Mouse (Mus musculus) midbrain, embryonic 14.5 days (tissue): Measurements from ENCODE around the gene Aip. TPM values are rescaled to one million over a fixed set of nuclear protein-coding genes. Genes with fewer than 3 reads are reported as not detected.

Experiments used
- ATAC-seq: fragments of 200-750 bp; cut with Nextera tagmentation; 2 replicates; pipeline ENCODE4 v1.8.0; 2017; ENCODE audit warnings: moderate number of reproducible peaks, moderate library complexity; ENCODE audit not compliant: low FRiP score, low TSS enrichment
- DNase-seq: peaks from one replicate; pipeline ENCODE4 v3.0.0-alpha.2; 2015
- H3K27ac ChIP-seq: fragments of 300-500 bp; sonication (generic); replicated peaks from 2 replicates; pipeline ENCODE4 v1.5.1; 2014; ENCODE audit warnings: mild to moderate bottlenecking, low read depth, low read length, moderate library complexity
- H3K27me3 ChIP-seq: fragments of 300-500 bp; sonication (generic); 2 replicates; pipeline ENCODE4 v1.6.1; 2014; ENCODE audit warnings: low read length, control low read depth, mixed read lengths; ENCODE audit not compliant: control insufficient read depth, insufficient read depth
- H3K36me3 ChIP-seq: fragments of 300-500 bp; sonication (generic); 2 replicates; pipeline ENCODE4 v1.6.1; 2014; ENCODE audit warnings: low read length, control low read depth; ENCODE audit not compliant: control insufficient read depth, insufficient read depth
- H3K4me1 ChIP-seq: fragments of 300-500 bp; sonication (generic); 2 replicates; pipeline ENCODE4 v1.6.1; 2014; ENCODE audit warnings: mild to moderate bottlenecking, antibody characterized with exemption, low read length, control low read depth; ENCODE audit not compliant: control insufficient read depth, insufficient read depth
- H3K4me2 ChIP-seq: fragments of 300-500 bp; sonication (generic); 2 replicates; pipeline ENCODE4 v1.6.1; 2014; ENCODE audit warnings: mild to moderate bottlenecking, low read length, moderate library complexity
- H3K4me3 ChIP-seq: fragments of 300-500 bp; sonication (generic); replicated peaks from 2 replicates; pipeline ENCODE4 v1.5.1; 2014; ENCODE audit warnings: low read depth, low read length
- H3K9ac ChIP-seq: fragments of 300-500 bp; sonication (generic); replicated peaks from 2 replicates; pipeline ENCODE4 v1.6.1; 2014; ENCODE audit warnings: mild to moderate bottlenecking, low read length, moderate library complexity
- H3K9me3 ChIP-seq: fragments of 300-500 bp; sonication (generic); 2 replicates; pipeline ENCODE4 v1.6.1; 2016; ENCODE audit warnings: low read length, control low read depth, mixed read lengths; ENCODE audit not compliant: control insufficient read depth
- WGBS: fragments of 180-500 bp; shearing (Covaris S2); extraction: QIAGEN DNeasy Blood & Tissue Kit; methylation state at CpG from one replicate; pipeline ENCODE4 v1.1.7; 2014; 5-methylcytosine and 5-hydroxymethylcytosine counted together
- polyA plus RNA-seq: library from polyadenylated mRNA; unstranded; fragments of >200 nt; fragmentation: Nextera tagmentation; extraction: Ambion mirVana; gene quantifications from 2 replicates; pipeline ENCODE4 v1.2.1, GENCODE M21; 2014

Aip gene
- polyA plus RNA-seq, 1 experiment from 2014 or later = 84.3 TPM

DNA sequence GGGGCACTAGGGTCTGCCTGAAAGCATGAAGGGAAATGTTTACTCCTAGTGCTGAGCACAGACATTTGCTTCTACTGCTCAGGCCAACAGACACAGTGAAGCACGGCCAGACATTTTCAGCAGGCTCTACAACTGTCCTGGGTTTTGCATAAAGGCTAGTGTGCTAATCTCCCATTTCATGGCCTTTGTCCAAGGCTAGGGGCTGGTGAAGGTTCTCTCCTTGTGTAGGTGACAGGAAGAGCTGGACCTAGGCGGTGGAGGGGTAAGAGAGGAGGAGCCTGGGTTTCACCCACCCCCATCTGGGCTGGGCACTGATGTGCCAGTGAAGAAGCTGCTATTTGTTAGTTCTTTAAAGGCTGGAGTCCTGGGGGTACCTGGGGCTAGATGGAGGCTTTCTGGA lies 39.1 kb upstream of the Aip start:
- Histone ChIP-seq H3K4me2 (no peak overlapping the region), H3K9ac (no peak overlapping the region), H3K4me3 (no peak overlapping the region), H3K27me3 (no peaks in the 10 kb centered on the region), H3K27ac (no peak overlapping the region), H3K4me1 (peaks cover 13% of the 10 kb centered on the region), H3K9me3 (no peaks in the 10 kb centered on the region), H3K36me3 (peaks cover 17% of the 10 kb centered on the region)
- ATAC-seq (no peak), DNase-seq (no peak)
- WGBS = 82% methylated on average over 2 of the region's 2 CpGs

DNA sequence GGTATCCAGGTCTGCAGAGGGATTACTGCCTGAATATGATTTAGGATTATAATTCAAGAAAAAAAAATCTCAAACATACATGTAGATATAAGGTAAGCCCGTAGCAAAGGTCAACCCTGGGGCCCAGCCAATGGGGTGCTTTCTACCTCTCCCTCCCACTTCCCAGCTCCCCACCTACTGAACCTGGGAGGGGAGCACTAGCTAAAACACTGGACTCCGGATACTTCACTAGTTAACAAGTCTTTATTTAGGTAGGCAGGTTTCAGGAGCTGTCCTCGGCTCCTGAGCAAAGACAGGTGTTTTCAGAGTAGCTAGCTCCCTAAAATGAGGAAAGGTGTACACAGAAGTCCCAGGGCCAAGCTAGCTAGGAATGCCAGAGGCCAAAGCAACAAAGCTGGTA lies 38.4 kb upstream of the Aip start:
- Histone ChIP-seq H3K36me3 (peaks cover 23% of the 10 kb centered on the region), H3K4me1 (peaks cover 13% of the 10 kb centered on the region), H3K27ac (peak overlapping the region; percentile 88), H3K4me3 (no peak overlapping the region), H3K27me3 (no peaks in the 10 kb centered on the region), H3K9me3 (no peaks in the 10 kb centered on the region), H3K9ac (peak overlapping the region; percentile 67; the same call in 1 of the 2 replicates), H3K4me2 (no peak overlapping the region)
- WGBS = 84% methylated on average over 3 of the region's 3 CpGs
- ATAC-seq = no peak
- DNase-seq = no peak

GRCm38 (mm10) chr19:4163543-4163887 lies 37.9 kb upstream of the Aip start:
- ATAC-seq = peak; percentile 38; the same call in 1 of the 2 replicates
- H3K36me3 ChIP-seq = peaks cover 29% of the 10 kb centered on the region
- peak overlapping the region; percentile 72 for H3K4me2 ChIP-seq
- H3K27ac ChIP-seq = peak overlapping the region; percentile 88
- peak overlapping the region; percentile 67 for H3K9ac ChIP-seq
- H3K4me3 ChIP-seq = peak overlapping the region; percentile 56
- no peaks in the 10 kb centered on the region for H3K9me3 ChIP-seq
- H3K4me1 ChIP-seq = peaks cover 13% of the 10 kb centered on the region
- no peaks in the 10 kb centered on the region for H3K27me3 ChIP-seq
- no peak for DNase-seq
- WGBS = 34% methylated on average over 4 of the region's 4 CpGs

DNA sequence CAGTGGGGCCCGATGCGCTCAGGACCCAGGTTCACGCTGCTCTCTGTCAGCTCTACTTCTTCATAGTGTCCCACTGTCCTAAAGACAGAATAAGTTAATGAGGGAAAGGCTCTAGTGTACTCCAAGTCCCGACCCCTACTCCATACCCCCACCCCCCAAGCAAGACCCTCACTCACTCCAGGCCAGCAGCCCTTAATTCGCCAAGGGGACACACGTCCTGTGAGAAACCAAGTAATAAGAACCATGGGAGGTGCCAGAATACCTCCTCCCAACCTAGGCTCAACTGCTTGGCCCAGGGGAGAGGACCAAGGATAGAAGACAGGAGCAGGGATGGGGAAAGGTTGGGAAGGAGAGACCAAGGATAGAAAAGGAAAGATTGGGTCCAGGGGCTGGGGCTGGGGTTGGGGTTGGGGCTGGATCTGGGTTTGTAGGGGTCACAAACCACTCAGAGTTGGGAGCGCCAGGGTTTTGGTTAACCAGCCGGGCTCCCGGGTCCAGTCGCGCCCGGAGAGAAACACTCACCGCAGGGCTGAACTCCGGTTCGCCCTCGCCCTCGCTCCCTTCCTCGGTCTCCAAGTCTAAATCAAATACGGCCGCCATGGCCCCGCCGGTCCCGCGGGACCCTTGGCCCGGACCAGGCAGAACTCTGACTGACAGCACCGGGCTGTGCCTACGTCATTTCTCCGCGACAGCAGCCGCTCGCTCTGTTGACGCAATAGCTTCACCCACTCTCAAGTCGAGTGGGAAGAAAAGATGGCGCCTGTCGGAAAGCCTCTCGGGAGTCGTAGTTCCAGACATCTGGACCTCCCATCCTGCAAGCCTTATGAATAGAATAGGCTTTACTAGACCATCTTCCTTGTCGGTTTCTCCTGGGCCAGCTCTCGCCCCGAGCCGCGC lies 37.2 kb upstream of the Aip start, which contains the start of gene Rps6kb2:
Rps6kb2 (minus strand) TSS at position 709 of the 897 bp plus-strand sequence.
- Histone ChIP-seq H3K27ac (peak within 1 kb of the TSS; percentile 88), H3K4me1 (peaks cover 13% of the 10 kb centered on the region), H3K27me3 (no peaks in the 10 kb centered on the region), H3K36me3 (peaks cover 35% of the 10 kb centered on the region), H3K4me2 (peak within 1 kb of the TSS; percentile 72), H3K9me3 (no peaks in the 10 kb centered on the region), H3K4me3 (peak within 1 kb of the TSS; percentile 56), H3K9ac (peak within 1 kb of the TSS; percentile 67)
- DNase-seq (peak; percentile 98), ATAC-seq (peak; percentile 88)
- WGBS = 7% methylated on average over 42 of the region's 42 CpGs

GRCm38 (mm10) chr19:4159049-4159448 lies 33.4 kb upstream of the Aip start:
- Histone ChIP-seq H3K9me3 (no peaks in the 10 kb centered on the region), H3K36me3 (peaks cover 62% of the 10 kb centered on the region), H3K4me3 (no peak overlapping the region), H3K27me3 (no peaks in the 10 kb centered on the region), H3K9ac (no peak overlapping the region), H3K27ac (no peak overlapping the region), H3K4me1 (peaks cover 13% of the 10 kb centered on the region), H3K4me2 (no peak overlapping the region)
- WGBS = 97% methylated on average over 8 of the region's 8 CpGs
- no peak for ATAC-seq
- DNase-seq = no peak

GRCm38 (mm10) chr19:4156771-4157170 lies 31.1 kb upstream of the Aip start:
- DNase-seq = no peak
- H3K27me3 ChIP-seq = no peaks in the 10 kb centered on the region
- peaks cover 76% of the 10 kb centered on the region for H3K36me3 ChIP-seq
- H3K9ac ChIP-seq = no peak overlapping the region
- no peak overlapping the region for H3K4me2 ChIP-seq
- H3K4me1 ChIP-seq = no peaks in the 10 kb centered on the region
- no peak for ATAC-seq
- no peak overlapping the region for H3K27ac ChIP-seq
- H3K9me3 ChIP-seq = no peaks in the 10 kb centered on the region
- no peak overlapping the region for H3K4me3 ChIP-seq
- 89% methylated on average over 12 of the region's 12 CpGs for WGBS

GRCm38 (mm10) chr19:4156073-4156579 lies 30.5 kb upstream of the Aip start:
- 70% methylated on average over 20 of the region's 20 CpGs for WGBS
- H3K9ac ChIP-seq = no peak overlapping the region
- peaks cover 74% of the 10 kb centered on the region for H3K36me3 ChIP-seq

GRCm38 (mm10) chr19:4155223-4156072 lies 29.8 kb upstream of the Aip start:
- DNase-seq (no peak), ATAC-seq (no peak)
- Histone ChIP-seq H3K36me3 (peaks cover 75% of the 10 kb centered on the region), H3K9ac (no peak overlapping the region), H3K27ac (no peak overlapping the region), H3K4me2 (no peak overlapping the region), H3K9me3 (no peaks in the 10 kb centered on the region), H3K4me1 (no peaks in the 10 kb centered on the region), H3K4me3 (no peak overlapping the region), H3K27me3 (no peaks in the 10 kb centered on the region)
- 71% methylated on average over 6 of the region's 6 CpGs for WGBS

More at GRCm38 (mm10) chr19:4156073-4156579, 30.5 kb upstream of the Aip start:
- no peaks in the 10 kb centered on the region for H3K27me3 ChIP-seq
- no peaks in the 10 kb centered on the region for H3K9me3 ChIP-seq
- no peaks in the 10 kb centered on the region for H3K4me1 ChIP-seq
- H3K4me2 ChIP-seq = no peak overlapping the region
- DNase-seq (no peak), ATAC-seq (no peak)
- no peak overlapping the region for H3K27ac ChIP-seq
- no peak overlapping the region for H3K4me3 ChIP-seq
